Mouse (Mus musculus): ENCODE measurements at regions not wholly inside any gene's neighbourhood (a gene's known extent, or its start where the extent isn't known, plus 50 kb on each side); places are given as distances from the start of the nearest gene placed in this dataset.

DNA sequence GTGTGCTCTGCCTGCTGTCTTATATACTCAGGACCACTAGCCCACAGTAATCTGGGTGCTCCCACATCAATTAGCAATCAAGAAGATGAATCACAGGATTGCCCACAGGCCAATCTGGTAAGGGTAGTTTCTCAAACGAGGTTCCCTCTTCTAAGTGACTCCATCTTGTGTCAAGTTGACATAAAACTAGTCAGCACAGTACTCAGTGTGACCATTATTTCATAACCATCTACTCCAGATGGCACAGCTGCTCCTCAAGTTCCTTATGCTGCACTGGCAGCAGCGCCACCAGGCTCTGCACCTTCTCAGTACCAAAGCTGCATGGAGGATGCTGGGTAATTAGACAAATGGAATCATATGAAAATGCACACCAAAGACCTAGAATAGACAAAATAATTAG lies 175.6 kb upstream of the B3galt2 start:
- DNase-seq: no peak

- no peak for DNase-seq
Measured at GRCm38 (mm10) chr1:143466092-143466491, 174.4 kb upstream of the B3galt2 start.

- DNase-seq: no peak
Measured at GRCm38 (mm10) chr1:143475329-143475728, 165.1 kb upstream of the B3galt2 start.

DNA sequence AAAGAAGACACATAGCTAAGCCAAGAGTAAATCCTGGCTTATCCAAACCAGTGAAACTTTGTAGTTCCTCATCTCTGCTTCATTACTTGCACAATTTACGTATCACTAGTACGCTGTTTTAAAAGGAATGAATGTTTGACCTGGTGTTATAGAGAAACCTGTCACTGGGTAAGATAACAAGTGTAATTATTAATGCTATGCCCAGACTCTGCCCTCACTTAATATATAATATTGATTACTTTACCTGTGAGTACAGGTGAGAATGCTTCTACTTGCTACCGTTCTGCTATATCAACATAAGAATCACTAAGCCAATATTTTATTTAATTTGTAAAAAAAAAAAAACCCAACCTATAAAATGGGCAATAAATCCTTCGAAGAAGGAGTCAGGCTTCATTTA lies 157.1 kb upstream of the B3galt2 start:
- DNase-seq: no peak

DNA sequence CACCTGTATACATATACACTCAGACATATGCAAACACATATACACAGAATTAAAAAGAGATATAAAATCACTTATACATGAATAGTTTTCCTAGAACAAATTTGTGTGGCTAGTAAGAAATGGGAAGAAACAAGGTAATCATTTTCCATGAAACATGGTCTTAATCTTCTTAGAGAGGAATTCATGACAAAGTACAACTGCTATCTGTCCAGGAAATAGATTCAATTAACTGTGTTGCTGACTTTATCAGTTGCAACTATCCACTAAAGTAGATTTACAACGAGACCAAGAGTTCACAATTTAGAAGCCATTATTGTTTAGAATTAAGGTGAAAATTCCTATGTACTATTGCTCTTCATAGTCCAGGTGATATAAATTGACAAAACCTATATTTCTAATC lies 155.5 kb upstream of the B3galt2 start:
- no peak for DNase-seq

GRCm38 (mm10) chr1:143497092-143497491 lies 143.4 kb upstream of the B3galt2 start:
- no peak for DNase-seq

- no peak for DNase-seq
Measured at GRCm38 (mm10) chr1:143503436-143504065, 136.9 kb upstream of the B3galt2 start.

GRCm38 (mm10) chr1:143504066-143504440 lies 136.4 kb upstream of the B3galt2 start:
- no peak for DNase-seq

- DNase-seq: no peak
Measured at GRCm38 (mm10) chr1:143505318-143505717, 135.1 kb upstream of the B3galt2 start.

DNA sequence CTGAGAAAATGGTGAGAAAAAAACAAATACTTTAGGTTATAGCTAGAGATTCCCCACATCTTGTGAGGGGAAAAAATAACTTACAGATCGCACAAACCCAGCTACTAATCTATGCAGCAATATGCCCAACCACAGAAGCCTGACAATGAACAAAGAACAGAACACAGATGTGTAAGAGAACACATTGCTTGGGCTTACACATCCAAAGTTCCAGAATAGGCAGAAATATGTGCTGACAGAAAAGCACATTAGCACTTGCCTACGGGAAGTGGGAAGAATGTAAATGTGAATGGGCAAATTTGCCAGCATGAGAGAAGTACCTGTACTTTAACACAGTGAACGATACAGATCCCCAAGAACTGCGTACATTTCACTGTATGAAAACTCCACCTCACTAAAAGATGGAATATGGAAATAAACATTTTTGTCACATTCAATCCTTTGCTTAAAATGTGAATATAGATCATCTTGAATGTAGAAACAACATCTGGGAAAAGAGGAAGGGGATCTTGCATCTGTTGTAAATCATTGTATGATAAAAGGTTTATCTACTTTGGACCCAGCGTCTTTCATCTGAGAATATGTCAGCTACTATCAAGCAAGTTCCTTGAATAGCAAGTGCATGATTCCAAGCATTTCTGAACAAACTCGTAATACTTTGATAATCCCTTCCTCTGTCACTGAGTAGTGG lies 116.5 kb upstream of the B3galt2 start:
- DNase-seq: peak; percentile 52

GRCm38 (mm10) chr1:143524522-143524865 lies 116.0 kb upstream of the B3galt2 start:
- peak; percentile 92 for DNase-seq

- no peak for DNase-seq
Measured at GRCm38 (mm10) chr1:143540223-143540622, 100.2 kb upstream of the B3galt2 start.

DNA sequence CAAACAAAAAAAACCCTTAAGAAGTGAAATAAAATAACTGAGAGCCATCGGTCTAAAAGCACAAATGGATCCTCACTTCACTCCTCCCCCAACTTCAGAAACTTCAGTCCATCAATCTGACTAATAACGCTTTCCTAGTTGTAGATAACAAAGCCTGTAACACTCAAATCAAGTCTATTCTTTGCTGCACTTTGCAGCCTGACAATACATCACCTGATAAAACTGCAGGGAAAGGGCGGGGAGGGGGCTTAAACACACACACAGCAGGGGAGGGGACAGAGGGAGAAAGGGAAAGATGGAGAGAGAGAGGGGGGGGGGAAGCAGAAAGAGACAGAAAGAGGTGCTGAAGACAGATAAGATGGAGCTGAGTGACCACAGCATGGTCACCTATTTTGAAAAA lies 99.8 kb upstream of the B3galt2 start:
- no peak for DNase-seq
